Mouse (Mus musculus): ENCODE results near the gene Cela1.

The Cela1 gene

GRCm38 (mm10) chr15:100687430-100687971 lies at the start of gene Cela1:
Gene Cela1, minus strand, starts transcription at chr15:100687921.
- no peak for DNase-seq (ENCODE audit: low spot score)

- no peak for DNase-seq (ENCODE audit: low spot score)
These were observed 48.2 kb upstream of the Cela1 start for GRCm38 (mm10) chr15:100735953-100736300.

- DNase-seq (ENCODE audit: low spot score) = no peak
These were observed 47.6 kb upstream of the Cela1 start for GRCm38 (mm10) chr15:100735095-100735952.

- DNase-seq (ENCODE audit: low spot score) = no peak
These were observed 44.9 kb upstream of the Cela1 start for GRCm38 (mm10) chr15:100732580-100732979.

GRCm38 (mm10) chr15:100731081-100731480 lies 43.4 kb upstream of the Cela1 start:
- DNase-seq (ENCODE audit: low spot score) = no peak

GRCm38 (mm10) chr15:100729281-100729985 lies 41.7 kb upstream of the Cela1 start, which contains the start of gene Galnt6:
Gene Galnt6, minus strand, starts transcription at chr15:100729376.
- DNase-seq (ENCODE audit: low spot score) = peak; percentile 26

GRCm38 (mm10) chr15:100728586-100728985 lies 40.9 kb upstream of the Cela1 start:
- DNase-seq (ENCODE audit: low spot score) = no peak

GRCm38 (mm10) chr15:100727834-100728233 lies 40.1 kb upstream of the Cela1 start:
- DNase-seq (ENCODE audit: low spot score) = no peak

- no peak for DNase-seq (ENCODE audit: low spot score)
These were observed 39.0 kb upstream of the Cela1 start for GRCm38 (mm10) chr15:100726721-100727120.

GRCm38 (mm10) chr15:100723505-100723904 lies 35.8 kb upstream of the Cela1 start:
- DNase-seq (ENCODE audit: low spot score) = no peak

- DNase-seq (ENCODE audit: low spot score) = no peak
These were observed 34.8 kb upstream of the Cela1 start for GRCm38 (mm10) chr15:100722564-100722963.

- no peak for DNase-seq (ENCODE audit: low spot score)
These were observed 34.3 kb upstream of the Cela1 start for GRCm38 (mm10) chr15:100722026-100722425.

- no peak for DNase-seq (ENCODE audit: low spot score)
These were observed 33.7 kb upstream of the Cela1 start for GRCm38 (mm10) chr15:100721445-100721844.

GRCm38 (mm10) chr15:100720066-100720465 lies 32.3 kb upstream of the Cela1 start:
- DNase-seq (ENCODE audit: low spot score) = no peak

GRCm38 (mm10) chr15:100719217-100719616 lies 31.5 kb upstream of the Cela1 start:
- DNase-seq (ENCODE audit: low spot score) = no peak

- DNase-seq (ENCODE audit: low spot score) = no peak
These were observed 30.9 kb upstream of the Cela1 start for GRCm38 (mm10) chr15:100718572-100718971.

GRCm38 (mm10) chr15:100717933-100718332 lies 30.2 kb upstream of the Cela1 start:
- DNase-seq (ENCODE audit: low spot score) = no peak

GRCm38 (mm10) chr15:100715399-100715993 lies 27.8 kb upstream of the Cela1 start:
- DNase-seq (ENCODE audit: low spot score) = no peak

- no peak for DNase-seq (ENCODE audit: low spot score)
These were observed 26.7 kb upstream of the Cela1 start for GRCm38 (mm10) chr15:100714470-100714869.

- DNase-seq (ENCODE audit: low spot score) = no peak
These were observed 23.1 kb upstream of the Cela1 start for GRCm38 (mm10) chr15:100710838-100711237.

- no peak for DNase-seq (ENCODE audit: low spot score)
These were observed 20.8 kb upstream of the Cela1 start for GRCm38 (mm10) chr15:100708433-100709078.

GRCm38 (mm10) chr15:100706226-100706625 lies 18.5 kb upstream of the Cela1 start:
- DNase-seq (ENCODE audit: low spot score) = no peak

All from ovary, postnatal 36 days (tissue).